Mouse (Mus musculus) intestine, embryonic 15.5 days (tissue): Measurements from ENCODE around the gene 2610301B20Rik. TPM values are rescaled to one million over a fixed set of nuclear protein-coding genes. Genes with fewer than 3 reads are reported as not detected.
A peak's percentile ranks its signal among the peaks of the same experiment; 100 is the strongest.

ENCODE experiments used
- ATAC-seq: fragments of 200-750 bp; cut with Nextera tagmentation; 2 replicates; pipeline ENCODE4 v1.8.0; 2017; ENCODE audit warnings: moderate TSS enrichment, moderate library complexity
- H3K27ac ChIP-seq: fragments of 300-500 bp; sonication (generic); 2 replicates; pipeline ENCODE4 v1.5.1; 2015; ENCODE audit warnings: mild to moderate bottlenecking, inconsistent platforms
- H3K27me3 ChIP-seq: fragments of 300-500 bp; sonication (generic); replicated peaks from 2 replicates; pipeline ENCODE4 v1.6.1; 2015; ENCODE audit warnings: inconsistent platforms
- H3K36me3 ChIP-seq: fragments of 300-500 bp; sonication (generic); 2 replicates; pipeline ENCODE4 v1.6.1; 2015; ENCODE audit warnings: inconsistent platforms
- H3K4me1 ChIP-seq: fragments of 300-500 bp; sonication (generic); replicated peaks from 2 replicates; pipeline ENCODE4 v1.6.1; 2015; ENCODE audit warnings: inconsistent platforms
- H3K4me2 ChIP-seq: fragments of 300-500 bp; sonication (generic); replicated peaks from 2 replicates; pipeline ENCODE4 v1.6.1; 2015; ENCODE audit warnings: mild to moderate bottlenecking, inconsistent platforms
- H3K4me3 ChIP-seq: fragments of 300-500 bp; sonication (generic); replicated peaks from 2 replicates; pipeline ENCODE4 v1.5.1; 2015; ENCODE audit warnings: inconsistent platforms
- H3K9ac ChIP-seq: fragments of 300-500 bp; sonication (generic); 2 replicates; pipeline ENCODE4 v1.6.1; 2015; ENCODE audit warnings: inconsistent platforms
- H3K9me3 ChIP-seq: fragments of 300-500 bp; sonication (generic); 2 replicates; pipeline ENCODE4 v1.6.1; 2016; ENCODE audit warnings: inconsistent platforms
- WGBS: fragments of 180-500 bp; shearing (Covaris S2); methylation state at CpG from one replicate; pipeline ENCODE4 v1.1.7; 2015; 5-methylcytosine and 5-hydroxymethylcytosine counted together
- polyA plus RNA-seq: library from polyadenylated mRNA; unstranded; fragments of >200 nt; fragmentation: Nextera tagmentation; extraction: Ambion mirVana; gene quantifications from 2 replicates; pipeline ENCODE4 v1.2.1, GENCODE M21; 2015

The 2610301B20Rik gene
- polyA plus RNA-seq, 1 experiment from 2014 or later, result 21.4 TPM

- 33% methylated on average over 7 of the region's 7 CpGs for WGBS
- peak; percentile 89 for ATAC-seq
Measured at GRCm38 (mm10) chr4:10912611-10913301, 38.5 kb downstream of the 2610301B20Rik start.

GRCm38 (mm10) chr4:10913409-10913808 lies 39.1 kb downstream of the 2610301B20Rik start:
- 93% methylated on average over 3 of the region's 3 CpGs for WGBS
- Histone ChIP-seq H3K27ac (no peak overlapping the region), H3K4me3 (no peak overlapping the region), H3K4me1 (no peaks in the 10 kb centered on the region), H3K4me2 (no peak overlapping the region), H3K27me3 (no peaks in the 10 kb centered on the region), H3K9me3 (no peaks in the 10 kb centered on the region), H3K9ac (no peak overlapping the region), H3K36me3 (no peaks in the 10 kb centered on the region)
- ATAC-seq, result no peak

More at GRCm38 (mm10) chr4:10912611-10913301, 38.5 kb downstream of the 2610301B20Rik start:
- no peaks in the 10 kb centered on the region for H3K27me3 ChIP-seq
- no peak overlapping the region for H3K4me2 ChIP-seq
- no peak overlapping the region for H3K27ac ChIP-seq
- H3K9ac ChIP-seq, result no peak overlapping the region
- H3K9me3 ChIP-seq, result no peaks in the 10 kb centered on the region
- H3K4me3 ChIP-seq, result no peak overlapping the region
- H3K36me3 ChIP-seq, result no peaks in the 10 kb centered on the region
- H3K4me1 ChIP-seq, result no peaks in the 10 kb centered on the region

DNA sequence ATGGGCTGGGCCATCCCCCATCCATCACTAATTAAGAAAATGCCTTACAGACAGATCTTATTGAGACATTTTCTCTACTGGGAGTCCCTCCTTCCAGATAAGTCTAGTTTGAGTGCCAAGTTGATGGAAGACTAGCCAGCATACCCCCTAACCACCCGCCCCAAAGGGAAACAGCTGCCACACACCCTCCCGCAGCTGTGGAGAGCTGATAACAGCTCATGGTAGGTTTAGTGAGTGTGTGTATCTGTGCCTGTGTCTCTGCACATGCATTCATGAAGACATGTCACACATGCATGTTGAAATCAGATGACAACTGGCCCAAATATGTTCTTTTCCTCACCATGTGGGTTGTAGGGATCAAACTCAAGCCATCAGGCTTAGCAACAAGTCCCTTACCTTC lies 40.5 kb downstream of the 2610301B20Rik start:
- H3K4me2 ChIP-seq, result no peak overlapping the region
- H3K36me3 ChIP-seq, result no peaks in the 10 kb centered on the region
- H3K4me3 ChIP-seq, result no peak overlapping the region
- no peaks in the 10 kb centered on the region for H3K9me3 ChIP-seq
- 68% methylated on average over 2 of the region's 2 CpGs for WGBS
- no peak overlapping the region for H3K9ac ChIP-seq
- H3K4me1 ChIP-seq, result peaks cover 6% of the 10 kb centered on the region; the same call in 1 of the 2 replicates
- H3K27me3 ChIP-seq, result no peaks in the 10 kb centered on the region
- H3K27ac ChIP-seq, result no peak overlapping the region
- no peak for ATAC-seq

DNA sequence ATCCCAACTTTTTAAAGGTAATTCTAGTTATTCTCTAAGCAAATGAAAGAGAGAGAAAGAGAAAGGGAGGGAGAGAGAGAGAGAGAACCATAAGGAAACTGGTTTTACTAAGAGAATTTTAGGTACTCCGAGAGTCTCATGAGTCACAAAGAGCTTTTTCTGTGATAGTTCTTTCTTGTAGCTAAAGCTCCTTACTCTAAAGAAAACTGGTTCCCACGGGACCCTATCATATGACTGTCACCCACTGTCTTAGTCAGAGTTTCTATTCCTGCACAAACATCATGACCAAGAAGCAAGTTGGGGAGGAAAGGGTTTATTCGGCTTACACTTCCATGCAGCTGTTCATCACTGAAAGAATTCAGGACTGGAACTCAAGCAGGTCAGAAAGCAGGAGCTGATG lies 41.0 kb downstream of the 2610301B20Rik start:
- Histone ChIP-seq H3K4me2 (no peak overlapping the region), H3K9me3 (no peaks in the 10 kb centered on the region), H3K4me3 (no peak overlapping the region), H3K4me1 (peaks cover 6% of the 10 kb centered on the region; the same call in 1 of the 2 replicates), H3K9ac (no peak overlapping the region), H3K27ac (no peak overlapping the region), H3K36me3 (no peaks in the 10 kb centered on the region), H3K27me3 (no peaks in the 10 kb centered on the region)
- no peak for ATAC-seq
- WGBS, result 79% methylated on average over 3 of the region's 3 CpGs

DNA sequence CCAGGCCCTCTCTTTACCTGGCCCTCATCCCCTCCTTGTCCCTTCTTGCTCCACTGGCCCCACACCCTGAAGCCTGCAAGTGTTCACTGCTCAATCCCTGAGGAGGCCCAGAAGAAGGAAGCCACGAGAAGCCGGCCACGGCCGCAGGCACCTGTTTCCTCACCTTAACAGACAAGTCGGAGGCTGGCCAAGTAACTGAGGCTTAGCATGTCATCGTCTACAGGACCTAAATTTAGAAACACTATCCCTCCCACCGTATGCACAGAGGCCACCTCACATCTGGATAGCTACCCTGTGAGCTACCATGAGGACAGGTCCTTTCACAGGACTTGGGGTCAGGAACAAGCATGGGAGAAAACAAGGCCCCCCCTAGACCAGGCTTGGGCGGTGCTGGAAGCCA lies 44.1 kb downstream of the 2610301B20Rik start:
- Histone ChIP-seq H3K27ac (no peak overlapping the region), H3K9me3 (no peaks in the 10 kb centered on the region), H3K4me3 (no peak overlapping the region), H3K4me1 (peaks cover 7% of the 10 kb centered on the region), H3K36me3 (no peaks in the 10 kb centered on the region), H3K9ac (no peak overlapping the region), H3K27me3 (no peaks in the 10 kb centered on the region), H3K4me2 (no peak overlapping the region)
- WGBS, result 77% methylated on average over 8 of the region's 8 CpGs
- peak; percentile 13; the same call in 1 of the 2 replicates for ATAC-seq

GRCm38 (mm10) chr4:10919097-10919496 lies 44.8 kb downstream of the 2610301B20Rik start:
- Histone ChIP-seq H3K36me3 (no peaks in the 10 kb centered on the region), H3K27ac (no peak overlapping the region; the same call in 1 of the 2 replicates), H3K9ac (no peak overlapping the region), H3K4me3 (no peak overlapping the region), H3K4me1 (peaks cover 13% of the 10 kb centered on the region), H3K9me3 (no peaks in the 10 kb centered on the region), H3K4me2 (no peak overlapping the region), H3K27me3 (no peaks in the 10 kb centered on the region)
- 49% methylated on average over 5 of the region's 5 CpGs for WGBS
- peak; percentile 40 for ATAC-seq

GRCm38 (mm10) chr4:10919530-10919929 lies 45.2 kb downstream of the 2610301B20Rik start:
- no peak overlapping the region for H3K4me3 ChIP-seq
- no peak for ATAC-seq
- H3K36me3 ChIP-seq, result no peaks in the 10 kb centered on the region
- WGBS, result 86% methylated on average over 3 of the region's 3 CpGs
- no peak overlapping the region; the same call in 1 of the 2 replicates for H3K27ac ChIP-seq
- H3K27me3 ChIP-seq, result no peaks in the 10 kb centered on the region
- no peaks in the 10 kb centered on the region for H3K9me3 ChIP-seq
- no peak overlapping the region for H3K9ac ChIP-seq
- peaks cover 13% of the 10 kb centered on the region for H3K4me1 ChIP-seq
- no peak overlapping the region for H3K4me2 ChIP-seq

DNA sequence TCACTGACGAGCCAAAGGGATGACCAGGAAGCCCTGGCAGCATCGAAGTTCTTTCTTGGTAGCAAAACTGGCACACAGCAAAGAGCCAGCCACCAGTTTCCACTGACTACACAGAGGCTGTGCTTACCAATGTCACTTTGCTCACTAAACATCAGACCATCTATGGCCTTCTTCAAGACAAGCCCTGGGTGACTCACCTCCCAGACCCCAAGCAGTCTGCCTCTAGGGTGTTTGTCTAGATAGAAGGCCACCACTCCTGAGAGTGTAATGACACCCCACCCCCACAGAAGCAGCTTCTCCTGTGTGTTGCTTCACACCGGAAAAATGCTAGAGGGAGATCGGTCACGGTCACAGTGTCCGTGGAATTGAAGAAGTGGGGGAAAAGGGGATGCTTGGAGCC lies 45.7 kb downstream of the 2610301B20Rik start:
- Histone ChIP-seq H3K4me2 (no peak overlapping the region), H3K27me3 (no peaks in the 10 kb centered on the region), H3K4me1 (peaks cover 13% of the 10 kb centered on the region), H3K4me3 (no peak overlapping the region), H3K9me3 (no peaks in the 10 kb centered on the region), H3K27ac (no peak overlapping the region), H3K36me3 (no peaks in the 10 kb centered on the region), H3K9ac (no peak overlapping the region)
- 94% methylated on average over 6 of the region's 6 CpGs for WGBS
- ATAC-seq, result no peak

DNA sequence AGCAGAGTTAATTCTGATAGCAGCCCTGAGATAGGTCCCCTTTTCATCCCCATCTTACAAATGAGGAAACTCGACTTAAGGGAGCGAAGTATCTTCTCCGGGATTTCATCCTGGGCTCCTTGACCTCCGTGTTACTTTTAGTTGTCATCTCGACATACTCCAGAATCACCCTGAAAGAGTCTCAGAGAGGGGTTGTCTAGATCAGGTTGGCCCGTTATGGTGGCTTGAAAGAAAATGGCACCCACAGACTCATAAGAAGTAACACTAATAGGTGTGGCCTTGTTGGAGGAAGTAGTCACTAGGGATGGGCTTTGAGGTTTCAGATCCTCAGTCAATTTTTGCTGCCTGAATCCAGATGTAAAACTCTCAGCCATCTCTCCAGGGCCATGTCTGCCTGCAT lies 46.3 kb downstream of the 2610301B20Rik start:
- H3K4me2 ChIP-seq, result no peak overlapping the region
- H3K27ac ChIP-seq, result no peak overlapping the region
- no peaks in the 10 kb centered on the region for H3K36me3 ChIP-seq
- 74% methylated on average over 6 of the region's 6 CpGs for WGBS
- H3K4me3 ChIP-seq, result no peak overlapping the region
- peaks cover 13% of the 10 kb centered on the region for H3K4me1 ChIP-seq
- no peak overlapping the region for H3K9ac ChIP-seq
- no peaks in the 10 kb centered on the region for H3K9me3 ChIP-seq
- no peak for ATAC-seq
- no peaks in the 10 kb centered on the region for H3K27me3 ChIP-seq

DNA sequence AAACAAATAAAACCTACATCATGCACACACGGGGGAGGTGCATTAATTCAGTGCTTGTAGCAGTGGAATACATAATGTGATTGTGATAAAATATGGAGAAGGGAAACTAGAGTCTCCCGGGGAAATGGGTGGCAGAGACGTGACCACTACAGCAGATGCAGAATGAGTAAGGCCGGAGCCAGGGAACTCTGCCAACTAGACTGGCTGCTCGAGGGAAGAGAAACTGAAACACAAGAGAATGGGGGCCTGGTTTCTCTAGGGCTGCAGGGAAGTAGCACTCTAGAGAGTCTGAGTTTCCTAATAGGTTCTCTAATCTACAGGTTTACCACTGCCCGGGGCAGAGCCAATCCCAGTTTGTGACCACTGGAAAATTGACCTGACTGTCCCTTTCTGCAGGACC lies 48.9 kb downstream of the 2610301B20Rik start:
- H3K4me3 ChIP-seq, result no peak overlapping the region
- peak overlapping the region; percentile 8; the same call in 1 of the 2 replicates for H3K27ac ChIP-seq
- no peaks in the 10 kb centered on the region for H3K27me3 ChIP-seq
- H3K9ac ChIP-seq, result no peak overlapping the region
- no peaks in the 10 kb centered on the region for H3K36me3 ChIP-seq
- 46% methylated on average over 6 of the region's 6 CpGs for WGBS
- H3K4me2 ChIP-seq, result no peak overlapping the region
- H3K9me3 ChIP-seq, result no peaks in the 10 kb centered on the region
- ATAC-seq, result no peak
- peaks cover 13% of the 10 kb centered on the region for H3K4me1 ChIP-seq

GRCm38 (mm10) chr4:10924140-10924539 lies 49.8 kb downstream of the 2610301B20Rik start:
- Histone ChIP-seq H3K4me3 (no peak overlapping the region), H3K36me3 (no peaks in the 10 kb centered on the region), H3K9ac (no peak overlapping the region), H3K27me3 (no peaks in the 10 kb centered on the region), H3K9me3 (no peaks in the 10 kb centered on the region), H3K27ac (peak overlapping the region; percentile 41; the same call in 1 of the 2 replicates), H3K4me1 (peaks cover 8% of the 10 kb centered on the region), H3K4me2 (no peak overlapping the region)
- ATAC-seq, result peak; percentile 94
- 68% methylated on average over 2 of the region's 2 CpGs for WGBS

GRCm38 (mm10) chr4:10924541-10924940 lies 50.2 kb downstream of the 2610301B20Rik start:
- H3K9ac ChIP-seq, result no peak overlapping the region
- H3K4me3 ChIP-seq, result no peak overlapping the region
- peaks cover 7% of the 10 kb centered on the region; the same call in 1 of the 2 replicates for H3K4me1 ChIP-seq
- peak overlapping the region; percentile 41; the same call in 1 of the 2 replicates for H3K27ac ChIP-seq
- ATAC-seq, result peak; percentile 37
- no peaks in the 10 kb centered on the region for H3K36me3 ChIP-seq
- H3K4me2 ChIP-seq, result no peak overlapping the region
- 73% methylated on average over 5 of the region's 5 CpGs for WGBS
- no peaks in the 10 kb centered on the region for H3K27me3 ChIP-seq
- no peaks in the 10 kb centered on the region for H3K9me3 ChIP-seq

- 91% methylated on average over 4 of the region's 4 CpGs for WGBS
- Histone ChIP-seq H3K4me2 (no peak overlapping the region), H3K27ac (no peak overlapping the region), H3K27me3 (no peaks in the 10 kb centered on the region), H3K9me3 (no peaks in the 10 kb centered on the region), H3K4me1 (peaks cover 7% of the 10 kb centered on the region; the same call in 1 of the 2 replicates), H3K9ac (no peak overlapping the region), H3K36me3 (no peaks in the 10 kb centered on the region), H3K4me3 (no peak overlapping the region)
- no peak for ATAC-seq
Measured at GRCm38 (mm10) chr4:10926416-10926815, 52.1 kb downstream of the 2610301B20Rik start.
